Mouse (Mus musculus): Measurements from ENCODE around the gene 2010111I01Rik.

GRCm38 (mm10) chr13:62927470-62927869, 37.2 kb upstream of the 2010111I01Rik start:
- no peak for TF ChIP-seq POLR2A (IDR thresholded peaks at IDR 0.05; ENCODE audit: borderline replicate concordance, low read depth, low read length)
- TF ChIP-seq CTCF (IDR thresholded peaks at IDR 0.05; ENCODE audit: low read depth, low read length) = no peak

Measured in bone marrow macrophage, adult 2 months (primary cell).